Mouse (Mus musculus) kidney, adult 2 months (tissue): Measurements from ENCODE around the gene Ube2ql1. TPM values are rescaled to one million over a fixed set of nuclear protein-coding genes. Genes with fewer than 3 reads are reported as not detected.

ENCODE experiments used
- DNase-seq: peaks from one replicate; pipeline ENCODE4 v3.0.0; 2021
- H3K27ac ChIP-seq: fragments of 200-500 bp; 2 replicates; pipeline ENCODE4 v1.5.1; 2012; ENCODE audit warnings: low read depth, low read length, control low read depth, inconsistent platforms; ENCODE audit not compliant: insufficient read depth
- H3K27me3 ChIP-seq: fragments of 200-500 bp; replicated peaks from 2 replicates; pipeline ENCODE4 v1.6.1; 2012; ENCODE audit warnings: mild to moderate bottlenecking, moderate library complexity, low read length, inconsistent platforms; ENCODE audit not compliant: control insufficient read depth, insufficient read depth
- H3K36me3 ChIP-seq: fragments of 200-500 bp; 2 replicates; pipeline ENCODE4 v1.6.1; 2012; ENCODE audit warnings: mild to moderate bottlenecking, moderate library complexity, low read length, inconsistent platforms; ENCODE audit not compliant: control insufficient read depth, insufficient read depth
- H3K4me1 ChIP-seq: fragments of 200-500 bp; 2 replicates; pipeline ENCODE4 v1.6.1; 2011; ENCODE audit warnings: low read length; ENCODE audit not compliant: control insufficient read depth, insufficient read depth
- H3K4me3 ChIP-seq: fragments of 200-500 bp; 2 replicates; pipeline ENCODE4 v1.5.1; 2011; ENCODE audit warnings: mild to moderate bottlenecking, low read depth, low read length, control low read depth; ENCODE audit not compliant: insufficient read depth
- CTCF ChIP-seq: fragments of 200-500 bp; conservative IDR thresholded peaks from 2 replicates; pipeline ENCODE4 v1.5.1; 2011; ENCODE audit warnings: low read depth, mild to moderate bottlenecking, control low read depth, low read length, moderate library complexity, mixed read lengths; ENCODE audit not compliant: insufficient read depth, insufficient read length
- POLR2A ChIP-seq: fragments of 200-500 bp; IDR thresholded peaks from one replicate; pipeline ENCODE4 v1.6.1; 2011; ENCODE audit warnings: low read depth, low read length, control low read depth
- WGBS: fragments of 180-500 bp; shearing (Covaris S2); methylation state at CpG from one replicate; pipeline ENCODE4 v1.1.7; 2018; 5-methylcytosine and 5-hydroxymethylcytosine counted together
- polyA plus RNA-seq: library from polyadenylated mRNA; depleted of rRNA; stranded (reverse); fragments of >200 nt; gene quantifications from 2 replicates; pipeline ENCODE4 v1.2.3, GENCODE M21; 2012; rRNA removed

Ube2ql1 gene
- polyA plus RNA-seq = 1.2 and 1.8 TPM in 2 replicates

DNA sequence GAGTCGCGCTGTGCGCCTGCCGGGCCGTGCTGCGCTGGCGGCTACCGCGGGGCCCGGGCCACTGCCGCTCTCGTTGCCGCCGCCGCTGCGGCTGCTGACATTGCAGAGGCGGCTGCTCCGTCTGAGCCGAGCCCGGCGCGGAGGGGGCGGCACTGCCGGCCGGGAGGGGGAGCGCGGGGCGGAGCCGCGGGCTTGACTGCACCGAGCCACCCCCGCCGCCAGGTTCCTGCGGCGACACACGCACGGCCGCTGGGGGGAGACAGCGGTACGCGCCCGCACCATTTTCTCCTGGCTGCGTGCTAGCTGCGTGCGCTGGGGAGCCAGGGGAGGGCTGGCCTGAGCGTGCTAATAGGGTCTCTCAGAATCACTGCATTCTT, at the start of gene Ube2ql1:
Gene Ube2ql1 (minus strand): TSS at position 131 of the 377 bp plus-strand sequence.
- under 1% methylated on average over 46 of the region's 46 CpGs for WGBS

DNA sequence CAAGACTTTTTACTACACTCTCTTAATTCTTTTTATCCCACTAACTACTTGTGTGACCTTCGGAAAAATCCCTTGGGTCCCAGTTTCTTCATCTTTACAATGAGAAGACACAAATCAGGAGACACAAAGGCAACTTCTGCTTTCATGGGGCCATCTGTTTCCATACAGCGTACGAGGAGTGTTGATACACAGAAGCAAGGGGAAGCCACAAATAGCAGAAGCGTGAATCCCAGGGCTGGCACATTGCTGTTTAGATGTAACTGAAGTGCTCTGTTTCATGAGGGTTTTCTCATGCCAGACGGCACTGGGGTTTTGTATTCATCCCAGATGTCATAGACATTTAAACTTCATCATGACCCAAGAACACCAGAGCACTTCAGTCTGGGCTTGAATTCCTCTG, 49.0 kb upstream of the Ube2ql1 start:
- TF ChIP-seq CTCF (no peak), POLR2A (no peak)
- no peak overlapping the region for H3K4me3 ChIP-seq
- no peak overlapping the region for H3K27ac ChIP-seq
- no peaks in the 10 kb centered on the region for H3K4me1 ChIP-seq
- DNase-seq = no peak
- H3K27me3 ChIP-seq = no peaks in the 10 kb centered on the region
- no peaks in the 10 kb centered on the region for H3K36me3 ChIP-seq
- 80% methylated on average over 5 of the region's 5 CpGs for WGBS

More for the DNA sequence above, at the start of gene Ube2ql1:
- no peaks in the 10 kb centered on the region for H3K4me1 ChIP-seq
- no peaks in the 10 kb centered on the region for H3K36me3 ChIP-seq
- H3K27ac ChIP-seq = no peak within 1 kb of the TSS
- peak; percentile 86 for DNase-seq
- TF ChIP-seq POLR2A (no peak), CTCF (peak; percentile 73)
- peak within 1 kb of the TSS; percentile 54 for H3K4me3 ChIP-seq
- no peaks in the 10 kb centered on the region for H3K27me3 ChIP-seq

DNA sequence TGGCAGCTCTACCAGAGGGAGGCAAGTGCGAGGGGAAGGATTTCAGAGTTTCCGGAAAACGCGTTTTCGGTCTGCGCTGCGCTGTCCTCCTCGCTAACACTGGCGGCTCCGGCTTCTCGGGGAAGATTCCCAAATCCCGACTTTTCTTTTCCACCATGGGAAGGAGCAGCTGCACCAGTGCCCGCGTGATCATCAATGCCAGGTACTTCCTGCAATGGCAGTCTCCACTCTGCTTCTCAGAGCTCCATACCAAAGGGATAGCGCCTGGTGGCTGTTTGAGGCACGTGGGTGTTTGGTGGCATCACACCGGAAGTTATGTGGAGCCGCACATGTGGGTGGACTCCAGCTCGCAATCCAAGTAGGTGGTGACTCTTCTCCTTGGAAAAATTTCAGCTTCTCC, 38.5 kb upstream of the Ube2ql1 start:
- DNase-seq = no peak
- Histone ChIP-seq H3K27ac (no peak overlapping the region), H3K4me1 (no peaks in the 10 kb centered on the region), H3K4me3 (no peak overlapping the region), H3K36me3 (no peaks in the 10 kb centered on the region), H3K27me3 (no peaks in the 10 kb centered on the region)
- WGBS = 93% methylated on average over 19 of the region's 19 CpGs
- no peak for TF ChIP-seq POLR2A

DNA sequence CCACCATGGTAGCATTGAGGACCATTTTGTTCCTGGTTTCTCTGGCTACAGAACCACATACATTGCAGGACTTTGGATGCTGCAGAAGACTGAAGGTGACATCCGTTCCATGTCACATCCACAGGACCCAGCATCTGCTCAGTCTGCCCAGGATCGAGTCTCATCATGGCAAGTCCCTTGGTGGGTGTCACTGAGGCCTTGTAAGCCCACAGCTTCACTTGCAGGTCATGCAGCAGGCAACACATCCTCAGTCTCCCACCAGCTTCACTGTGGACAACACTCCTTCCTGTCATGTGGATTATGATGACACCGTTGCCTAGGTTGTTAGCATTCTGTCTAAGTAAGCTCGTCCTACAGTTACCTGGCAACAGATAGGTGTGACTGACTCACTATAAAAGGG, 32.7 kb upstream of the Ube2ql1 start:
- no peak for DNase-seq
- H3K4me3 ChIP-seq = no peak overlapping the region
- WGBS = 82% methylated on average over 4 of the region's 4 CpGs
- no peaks in the 10 kb centered on the region for H3K4me1 ChIP-seq
- TF ChIP-seq CTCF = no peak
- TF ChIP-seq POLR2A = no peak
- no peaks in the 10 kb centered on the region for H3K27me3 ChIP-seq
- H3K36me3 ChIP-seq = no peaks in the 10 kb centered on the region
- H3K27ac ChIP-seq = no peak overlapping the region

DNA sequence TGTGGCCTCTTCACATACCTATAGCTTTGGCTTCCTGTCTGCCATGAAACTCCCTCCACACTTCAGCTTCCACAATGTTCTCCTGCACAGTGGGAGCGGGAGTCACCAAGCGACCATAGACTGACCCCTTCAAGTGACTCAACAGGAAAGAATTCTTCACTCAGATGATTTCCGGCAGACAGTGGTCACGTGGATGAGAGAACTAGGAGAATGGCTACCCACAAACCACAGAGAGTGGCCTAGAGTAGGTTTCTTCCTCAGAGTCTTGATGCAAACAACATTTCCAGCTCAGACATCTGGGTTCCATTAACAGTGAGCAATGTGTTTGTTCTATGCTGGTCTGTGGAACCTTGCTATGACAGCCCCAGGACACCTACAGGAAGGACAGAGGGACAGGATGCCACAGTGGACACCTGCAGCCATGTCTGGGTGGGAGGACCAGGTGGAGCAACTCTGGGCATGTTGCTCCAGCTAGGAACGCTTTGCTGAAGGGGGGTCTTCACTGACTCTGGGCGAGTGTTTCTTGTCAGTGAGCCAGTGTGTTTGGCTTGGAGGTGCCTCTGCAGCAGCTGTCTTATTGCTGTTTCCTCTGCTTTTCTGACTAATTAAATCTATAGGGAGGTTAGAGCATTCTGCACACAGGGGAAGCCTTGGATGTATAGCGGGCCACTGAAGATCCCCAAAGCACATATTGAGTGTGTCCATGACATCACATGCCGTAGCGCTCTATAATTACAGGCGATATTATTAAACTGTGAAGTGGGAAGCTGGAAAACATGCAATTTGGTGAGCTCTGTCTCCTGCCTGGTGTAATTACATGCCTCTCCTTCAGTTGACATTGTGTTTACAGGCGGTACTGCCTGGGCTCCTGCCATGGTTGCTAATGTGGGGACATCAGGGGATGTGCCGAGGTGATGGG, 31.1 kb upstream of the Ube2ql1 start:
- Histone ChIP-seq H3K27me3 (no peaks in the 10 kb centered on the region), H3K4me3 (no peak overlapping the region), H3K36me3 (no peaks in the 10 kb centered on the region), H3K4me1 (no peaks in the 10 kb centered on the region), H3K27ac (no peak overlapping the region)
- TF ChIP-seq POLR2A (no peak), CTCF (no peak)
- DNase-seq = no peak
- WGBS = 73% methylated on average over 12 of the region's 12 CpGs

DNA sequence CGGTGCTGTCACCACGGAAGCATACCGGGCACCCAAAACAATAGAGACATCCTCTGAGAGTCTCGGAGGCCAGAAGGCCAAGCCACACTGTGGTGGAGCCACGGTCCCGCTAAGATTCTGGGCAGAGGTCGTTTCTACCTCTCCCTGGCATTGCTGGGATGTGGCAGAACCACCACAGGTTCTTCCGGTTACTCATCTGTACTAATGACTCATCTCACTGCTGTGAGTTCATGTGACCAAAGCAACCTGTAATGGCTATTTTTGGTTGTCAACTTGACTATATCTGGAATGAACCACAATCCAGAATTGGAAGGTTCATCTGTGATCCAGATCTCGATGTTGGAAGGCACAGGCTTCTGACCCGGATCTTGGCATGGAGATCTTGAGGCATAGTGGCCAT, 28.5 kb upstream of the Ube2ql1 start:
- Histone ChIP-seq H3K4me1 (no peaks in the 10 kb centered on the region), H3K27ac (no peak overlapping the region), H3K27me3 (no peaks in the 10 kb centered on the region), H3K36me3 (no peaks in the 10 kb centered on the region), H3K4me3 (no peak overlapping the region)
- TF ChIP-seq CTCF (no peak), POLR2A (no peak)
- no peak for DNase-seq
- 84% methylated on average over 10 of the region's 10 CpGs for WGBS

DNA sequence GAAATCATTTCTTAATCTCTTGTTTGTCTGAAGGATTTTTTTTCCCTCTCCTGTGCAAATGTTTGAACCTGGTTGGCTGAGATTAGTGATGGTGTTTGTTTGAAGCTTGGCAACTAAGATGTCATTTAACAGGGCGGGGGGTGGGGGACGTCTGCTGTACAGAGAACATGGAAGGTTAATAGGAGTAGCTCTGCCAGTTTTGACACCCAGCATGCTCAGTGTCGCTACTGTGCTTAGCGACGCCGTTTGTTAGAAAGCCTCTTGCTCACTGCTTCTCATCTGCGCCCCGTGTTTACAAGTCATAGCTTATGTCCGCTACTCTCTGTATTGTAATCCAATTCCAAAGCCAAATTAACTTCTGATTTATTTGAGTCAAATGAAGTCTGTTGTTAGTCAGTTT, 25.0 kb upstream of the Ube2ql1 start:
- no peak overlapping the region for H3K4me3 ChIP-seq
- no peaks in the 10 kb centered on the region for H3K27me3 ChIP-seq
- no peak overlapping the region for H3K27ac ChIP-seq
- H3K4me1 ChIP-seq = no peaks in the 10 kb centered on the region
- DNase-seq = no peak
- TF ChIP-seq POLR2A (no peak), CTCF (no peak)
- no peaks in the 10 kb centered on the region for H3K36me3 ChIP-seq
- 73% methylated on average over 9 of the region's 9 CpGs for WGBS
